Mouse (Mus musculus): ENCODE measurements around the gene Lnx2.

Lnx2 gene

DNA sequence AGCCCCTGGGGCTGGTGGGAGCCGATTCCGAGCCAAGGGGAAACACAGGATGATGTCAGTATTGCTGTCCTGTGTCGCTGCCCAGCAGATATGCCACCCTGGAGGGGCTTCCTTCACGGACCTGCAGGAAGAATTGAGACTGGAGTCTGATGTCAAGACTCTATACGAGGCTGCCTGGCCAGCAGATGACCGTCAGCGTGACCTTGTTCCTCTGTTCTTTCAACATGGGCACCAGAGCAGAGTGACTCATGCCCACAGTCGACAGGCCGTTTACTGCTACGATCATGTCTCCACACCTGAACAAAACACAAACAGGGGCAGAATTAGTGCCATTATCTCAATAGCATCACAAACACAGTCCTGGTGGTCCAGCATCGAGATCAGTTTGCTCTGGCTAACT, 57.6 kb downstream of the Lnx2 start:
- DNase-seq (ENCODE audit: low spot score), result no peak

DNA sequence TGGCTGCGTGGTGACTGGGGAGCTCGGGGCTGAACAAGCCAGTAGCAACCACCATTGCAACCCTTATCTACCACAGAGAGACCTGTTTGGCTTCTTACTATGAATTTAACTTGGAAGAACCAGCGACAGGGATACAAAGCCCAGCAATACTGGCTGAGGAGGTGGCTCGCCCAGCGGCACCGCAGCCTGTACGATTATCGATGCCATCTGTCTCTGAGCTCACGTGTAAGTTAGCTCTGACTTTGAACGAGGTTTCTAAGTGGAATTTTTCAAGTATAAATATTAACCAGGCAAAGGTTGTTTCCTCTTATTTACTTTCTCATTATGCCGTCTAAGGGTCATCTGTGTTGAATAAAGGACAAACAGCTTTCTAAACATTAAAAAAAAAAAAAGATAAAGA, 58.9 kb downstream of the Lnx2 start:
- no peak for DNase-seq (ENCODE audit: low spot score)

DNA sequence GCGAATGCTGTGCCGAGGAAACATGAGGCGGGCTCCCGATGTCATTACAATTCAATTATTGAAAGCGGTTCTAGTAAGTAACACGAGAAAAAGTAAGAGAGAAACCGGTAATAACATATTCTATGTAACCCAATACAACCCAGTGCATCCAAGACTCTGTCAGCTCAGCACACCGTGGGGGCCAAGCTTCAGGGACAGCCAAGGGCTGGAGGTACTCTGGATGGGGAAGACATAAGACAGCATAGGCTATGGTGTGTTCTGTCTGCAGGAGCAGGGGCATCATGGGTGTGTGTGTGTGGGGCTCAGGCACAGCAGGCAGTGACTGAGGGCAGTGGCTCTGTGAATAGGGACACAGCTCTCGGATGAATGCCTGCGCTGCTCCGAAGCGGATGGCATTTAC, 59.8 kb downstream of the Lnx2 start:
- no peak for DNase-seq (ENCODE audit: low spot score)

DNA sequence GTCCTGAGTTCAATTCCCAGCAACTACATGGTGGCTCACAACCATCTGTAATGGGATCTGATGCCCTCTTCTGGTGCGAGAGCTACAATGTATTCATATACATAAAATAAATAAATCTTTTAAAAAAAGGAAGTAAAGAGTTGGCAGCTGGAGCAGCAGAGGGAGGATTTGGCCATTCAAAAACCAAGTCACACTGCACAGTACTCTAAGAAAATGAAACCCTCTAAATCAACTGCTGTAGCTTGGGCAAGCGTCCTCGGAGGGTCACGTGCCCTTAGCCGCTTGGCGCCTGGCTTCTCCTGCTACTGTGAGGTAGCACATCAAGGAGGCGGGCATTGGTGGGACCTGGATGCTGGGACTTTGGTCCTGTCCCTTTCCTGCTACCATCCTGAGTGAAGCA, 61.2 kb downstream of the Lnx2 start:
- DNase-seq (ENCODE audit: low spot score), result no peak

DNA sequence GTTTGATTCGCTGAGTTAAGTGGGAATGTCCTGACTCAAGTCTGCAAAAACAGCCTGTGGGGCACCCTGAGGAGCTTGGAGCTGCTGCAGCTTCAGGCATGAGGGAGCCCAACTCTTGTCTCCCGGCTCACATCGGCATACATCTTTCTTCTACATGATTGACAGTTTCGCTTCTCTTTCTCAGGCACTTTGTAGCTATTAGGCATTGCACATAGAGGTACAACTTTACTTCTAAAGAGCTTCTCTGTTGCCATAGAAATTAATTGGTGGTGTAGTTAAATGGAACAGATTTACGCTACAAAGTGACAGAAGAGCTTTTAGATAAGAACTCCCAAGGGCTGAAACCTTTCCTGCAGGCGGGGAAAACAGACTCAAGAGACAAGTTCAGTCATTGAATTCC, 62.5 kb downstream of the Lnx2 start:
- DNase-seq (ENCODE audit: low spot score), result no peak

DNA sequence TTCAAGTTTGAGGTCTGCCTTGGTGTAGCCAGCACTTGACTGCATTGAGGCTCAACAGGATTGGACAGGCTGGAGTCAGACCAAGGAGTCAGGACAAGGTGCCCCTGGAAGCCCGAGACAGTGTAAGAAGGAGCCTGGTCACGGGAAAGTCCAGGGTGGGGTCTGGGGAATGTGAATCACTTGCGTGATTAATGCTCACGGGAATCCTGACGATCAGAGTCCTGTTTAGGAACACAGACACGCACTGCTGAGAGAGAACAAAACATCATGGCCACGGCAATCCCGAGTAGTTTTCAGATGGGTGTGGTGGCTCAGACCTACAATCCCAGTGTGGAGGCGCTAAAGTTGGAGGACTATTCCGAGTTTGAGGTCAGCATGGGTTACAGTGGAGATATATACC, 65.1 kb downstream of the Lnx2 start:
- DNase-seq (ENCODE audit: low spot score), result no peak

DNA sequence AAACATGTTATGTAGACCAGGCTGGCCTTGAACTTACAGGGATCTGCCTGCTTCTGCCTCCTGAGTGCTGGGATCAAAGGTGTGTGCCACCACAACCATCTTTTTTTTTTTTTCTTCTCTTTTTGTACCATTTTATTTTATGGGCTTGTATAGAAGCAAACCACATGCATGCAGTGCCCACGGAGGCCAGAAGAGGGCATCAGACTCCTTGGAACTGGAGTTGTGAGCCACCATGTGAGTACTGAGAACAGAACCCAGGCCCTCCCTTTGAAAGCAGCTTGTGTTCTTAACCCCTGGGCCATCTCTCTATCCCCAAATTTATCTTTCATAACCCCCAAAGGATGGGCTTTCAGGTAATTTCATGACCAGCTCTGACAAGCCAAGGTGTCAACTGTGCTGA, 73.1 kb downstream of the Lnx2 start:
- DNase-seq (ENCODE audit: low spot score), result no peak

DNA sequence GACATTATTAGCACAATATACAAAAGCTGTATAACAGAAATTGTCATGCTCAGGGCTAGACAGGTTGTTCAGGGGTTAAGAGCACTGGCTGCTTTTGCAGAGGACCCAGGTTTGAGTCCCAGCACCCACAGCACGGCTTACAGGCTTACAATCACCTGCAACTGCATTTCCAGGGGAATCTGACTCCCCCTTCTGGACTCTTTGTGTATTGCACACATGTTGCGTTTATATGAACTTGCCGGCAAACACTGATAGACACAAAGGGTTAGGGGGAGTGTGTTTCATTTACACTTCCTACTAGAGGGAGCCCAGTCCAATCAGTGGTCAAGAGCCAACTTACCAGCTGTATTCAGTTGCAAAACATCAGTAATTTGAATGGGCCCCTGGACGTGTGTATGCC, 75.1 kb downstream of the Lnx2 start:
- no peak for DNase-seq (ENCODE audit: low spot score)

DNA sequence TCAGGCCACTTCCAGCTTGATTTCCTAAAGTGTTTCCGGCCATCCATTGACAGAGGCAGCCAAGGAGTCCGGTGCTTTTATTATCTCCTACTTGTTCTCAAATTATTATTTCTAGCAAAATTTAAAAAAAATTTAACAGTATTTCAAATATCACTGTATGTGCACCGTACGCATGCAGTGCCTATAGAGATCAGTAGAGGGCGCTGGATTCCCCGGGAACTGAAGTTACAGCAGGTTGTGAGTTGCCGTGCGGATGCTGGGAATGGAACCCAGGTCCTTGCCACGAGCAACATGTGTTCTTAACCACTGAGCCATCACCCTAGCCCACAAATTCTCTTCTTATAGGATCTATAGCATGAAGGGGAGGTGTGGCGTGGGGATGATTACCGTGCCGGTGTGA, 77.6 kb downstream of the Lnx2 start:
- no peak for DNase-seq (ENCODE audit: low spot score)

DNA sequence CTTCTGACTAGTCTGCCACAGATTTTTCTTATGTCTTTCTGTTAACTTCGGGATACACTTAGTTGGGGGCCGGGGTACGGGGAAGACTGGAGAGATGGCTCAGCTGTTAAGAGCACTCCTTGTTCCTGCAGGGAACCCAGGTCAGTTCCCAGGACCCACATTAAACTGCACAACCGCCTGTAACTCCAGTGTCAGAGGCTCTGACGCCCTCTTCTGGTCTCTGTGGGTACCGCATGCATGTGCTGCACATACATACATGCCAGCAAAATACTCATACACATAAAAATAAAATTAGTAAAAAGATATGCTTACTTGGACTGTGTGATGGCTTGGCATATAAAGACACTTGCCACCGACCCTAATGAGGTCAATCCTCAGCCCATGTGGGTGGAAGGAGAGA, 79.6 kb downstream of the Lnx2 start:
- DNase-seq (ENCODE audit: low spot score), result no peak

DNA sequence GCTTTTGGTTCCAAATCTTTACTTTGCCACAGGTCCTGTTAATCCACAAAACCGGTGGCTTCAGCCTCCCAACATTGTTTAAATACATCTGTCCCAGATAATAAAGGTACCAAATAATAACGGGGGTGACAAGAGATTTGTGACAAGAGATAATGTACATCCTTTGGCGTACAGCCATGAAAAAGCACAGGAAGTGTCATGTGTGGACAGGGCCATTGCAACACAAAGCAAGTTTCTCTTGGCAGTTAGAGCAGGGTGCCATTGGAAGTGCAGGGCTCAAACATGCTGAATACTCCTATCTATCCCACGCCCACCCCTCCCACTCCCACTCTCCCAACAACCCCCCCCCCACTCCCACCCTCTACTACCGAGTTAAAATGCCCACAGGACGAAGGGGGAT, 81.4 kb downstream of the Lnx2 start:
- no peak for DNase-seq (ENCODE audit: low spot score)

DNA sequence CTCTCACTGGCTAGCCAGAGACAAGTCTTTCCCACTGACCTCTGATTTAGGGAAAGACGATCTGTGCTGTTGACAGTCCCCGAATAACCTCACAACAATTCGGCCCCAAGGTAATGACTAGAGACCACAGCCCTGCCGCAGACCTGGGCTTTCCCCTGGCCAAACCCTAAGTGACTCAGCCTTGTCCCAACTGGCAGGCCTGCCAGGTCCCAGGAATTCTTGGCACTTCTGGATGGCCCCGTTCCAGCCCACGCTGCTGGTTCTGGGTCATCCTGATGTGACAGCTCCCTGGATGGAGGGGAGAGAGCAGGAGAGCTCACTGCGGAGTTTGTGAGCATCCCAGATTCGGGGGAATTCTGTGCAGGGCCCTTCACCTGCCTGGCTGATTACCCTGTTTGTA, 82.9 kb downstream of the Lnx2 start:
- DNase-seq (ENCODE audit: low spot score), result no peak

DNA sequence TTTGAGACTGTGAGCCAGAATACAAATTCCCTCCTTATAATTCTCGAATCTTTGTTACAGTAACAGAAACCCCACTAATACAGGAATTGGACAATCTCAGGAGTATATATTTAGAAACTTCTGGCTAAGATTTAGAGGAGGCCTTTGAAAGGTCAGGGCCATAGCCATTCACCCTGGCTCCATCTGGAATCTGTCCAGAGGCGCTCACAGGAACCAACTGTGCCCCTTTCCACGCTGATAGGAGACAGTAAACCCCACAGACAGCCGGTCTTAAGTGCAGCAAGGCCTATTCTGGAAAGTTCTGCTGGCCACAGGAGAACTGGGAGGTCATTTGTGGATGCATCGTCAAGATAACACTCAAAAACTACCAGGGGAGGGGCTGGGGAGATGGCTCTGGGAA, 87.3 kb downstream of the Lnx2 start:
- DNase-seq (ENCODE audit: low spot score), result no peak

DNA sequence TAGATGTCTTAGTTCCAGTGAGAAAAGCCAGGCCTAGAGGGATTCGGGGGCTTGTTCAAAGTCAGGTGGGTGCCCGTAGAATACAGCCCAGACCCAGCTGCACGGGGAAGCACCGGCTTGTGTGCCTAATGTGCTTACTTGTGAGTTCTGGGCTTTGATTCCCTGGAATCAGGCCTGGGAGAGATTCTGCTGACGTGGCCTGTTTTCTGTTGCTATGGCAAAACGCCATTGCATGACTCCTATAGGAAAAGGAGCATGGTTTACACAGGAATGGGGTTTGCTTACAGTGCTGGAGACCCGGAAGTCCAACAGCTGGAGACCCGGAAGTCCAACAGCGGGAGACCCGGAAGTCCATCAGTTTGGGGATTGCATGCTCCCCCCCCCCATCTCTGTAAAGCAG, 88.8 kb downstream of the Lnx2 start:
- no peak for DNase-seq (ENCODE audit: low spot score)

DNA sequence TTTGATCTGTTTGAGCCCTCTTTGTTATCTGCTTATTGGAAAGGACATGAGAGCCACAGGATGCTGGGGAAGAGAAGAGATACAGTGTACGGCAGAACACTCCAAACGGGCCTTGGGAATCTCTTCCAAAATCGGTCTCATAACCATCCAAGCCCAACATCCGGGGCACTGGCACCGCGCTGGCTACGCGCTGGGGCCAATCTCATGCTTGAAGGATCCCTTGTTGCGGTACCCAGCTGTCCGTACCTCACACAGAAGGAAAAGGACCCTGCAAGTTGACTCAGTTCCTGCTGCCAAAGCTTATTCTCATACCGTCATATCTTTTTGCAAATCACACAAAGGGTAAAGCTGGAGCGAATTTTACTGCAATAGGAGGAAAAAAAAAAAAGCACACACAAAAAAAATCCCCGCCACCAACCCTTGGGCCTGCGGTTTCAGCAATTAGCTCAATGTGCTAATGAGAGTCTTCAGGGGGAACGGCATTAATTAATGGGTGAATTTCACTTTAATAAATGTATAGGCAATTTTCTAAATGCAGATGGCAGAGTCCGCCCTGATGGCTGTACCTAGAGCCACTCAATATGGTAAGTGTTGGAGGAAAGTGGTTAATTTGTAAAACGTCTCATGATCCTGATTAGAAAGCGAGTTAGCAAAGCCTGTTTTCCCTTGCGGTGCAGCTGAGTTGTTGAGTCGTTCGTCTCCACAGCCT, 90.5 kb downstream of the Lnx2 start:
- no peak for DNase-seq (ENCODE audit: low spot score)

DNA sequence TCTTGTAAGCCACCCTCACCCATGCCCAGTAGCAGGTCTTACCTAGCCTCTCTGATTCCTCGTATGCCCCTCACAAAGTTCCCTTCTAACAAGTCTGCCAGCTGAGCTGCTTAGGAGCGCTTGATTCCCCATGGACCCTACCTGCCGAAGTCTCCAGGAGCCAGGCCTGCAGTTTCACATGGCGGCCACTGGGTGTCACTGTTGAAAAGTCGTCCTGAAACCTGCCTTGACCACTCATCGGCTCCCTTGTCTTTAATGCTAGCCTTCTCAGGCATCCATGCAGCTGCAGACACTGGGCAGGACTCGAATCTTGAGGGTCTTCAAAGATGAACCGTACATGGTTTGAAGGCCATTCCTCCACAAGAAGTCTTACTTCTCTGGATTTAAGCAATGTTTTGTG, 93.2 kb downstream of the Lnx2 start:
- peak; percentile 27 for DNase-seq (ENCODE audit: low spot score)

DNA sequence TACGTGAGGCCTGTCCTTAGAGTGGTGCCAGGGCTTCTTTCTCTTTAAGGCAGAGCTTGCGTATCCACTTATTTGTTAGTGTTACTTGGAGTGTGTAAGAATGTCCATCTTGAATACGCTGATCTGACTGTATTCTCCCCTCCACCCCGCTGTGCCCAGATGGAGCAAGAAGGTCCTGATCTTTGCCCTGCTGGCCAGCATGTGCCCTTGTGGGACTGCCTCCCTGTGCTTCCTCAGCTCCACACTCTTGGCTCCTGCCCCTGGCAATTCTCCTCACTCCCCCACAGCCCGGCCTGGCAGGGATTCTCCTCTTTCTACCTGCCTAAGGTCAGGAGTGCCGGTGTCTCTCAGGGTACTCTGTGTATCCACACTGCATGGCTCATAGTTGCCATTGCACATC, 95.0 kb downstream of the Lnx2 start:
- DNase-seq (ENCODE audit: low spot score), result no peak

DNA sequence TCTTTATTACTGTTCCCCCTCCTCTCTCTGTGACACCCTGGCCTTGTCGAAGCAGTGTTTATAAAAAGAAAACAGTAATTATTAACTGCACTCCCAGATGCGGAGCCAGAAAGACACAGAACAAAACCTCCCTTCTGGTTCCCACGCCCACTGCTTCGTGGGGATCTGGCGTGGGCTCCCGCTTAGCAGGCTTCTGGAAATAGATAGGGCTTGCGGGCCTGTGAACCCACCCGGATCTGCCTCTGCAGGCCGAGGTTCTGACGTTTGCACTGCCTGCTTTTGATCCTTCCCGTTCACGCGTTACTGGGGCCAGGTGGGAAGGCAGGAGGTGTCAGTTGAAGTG, 101.6 kb downstream of the Lnx2 start:
- no peak for DNase-seq (ENCODE audit: low spot score)

DNA sequence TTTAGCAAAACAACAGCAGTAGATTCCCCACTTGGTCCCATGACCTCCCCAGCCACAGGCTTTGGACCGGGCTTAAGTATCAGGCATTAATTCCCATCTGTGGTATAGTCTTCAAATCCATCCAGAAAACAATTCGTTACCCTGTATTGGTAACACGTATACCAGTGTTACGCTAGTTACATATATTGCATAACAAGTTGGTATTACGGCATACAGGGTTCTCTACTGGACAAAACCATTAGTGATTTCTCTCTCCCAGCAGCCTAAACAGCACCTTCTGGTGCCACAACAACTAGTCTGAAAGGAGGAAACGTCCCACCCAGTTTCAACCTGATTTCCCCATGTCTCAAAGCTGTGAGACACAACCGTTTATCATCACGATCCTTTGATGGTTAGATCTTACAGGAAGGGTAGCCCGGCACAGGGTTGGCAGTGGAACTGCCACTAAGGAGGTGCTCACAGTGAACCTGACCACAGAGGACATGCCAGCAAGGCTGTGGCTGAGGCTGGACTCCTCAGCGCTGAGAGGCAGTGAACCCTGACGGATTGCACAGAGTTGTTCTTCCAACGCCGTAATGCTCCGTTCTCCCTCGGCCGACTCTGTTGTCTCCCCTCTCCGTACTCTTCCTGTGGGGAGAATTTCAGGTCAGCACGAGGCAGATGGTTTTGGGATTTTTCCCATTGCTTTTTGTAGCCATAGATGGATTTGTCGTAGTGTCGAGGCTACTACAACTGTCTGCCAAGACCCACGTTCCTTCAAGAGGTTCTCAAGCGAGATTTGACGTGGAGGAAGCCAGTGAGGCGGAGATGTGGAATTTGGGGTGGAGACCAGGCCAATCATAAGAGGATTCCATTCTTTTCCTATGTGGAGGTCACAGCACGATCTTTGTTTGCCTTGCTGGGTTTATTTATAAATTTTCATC, 102.3 kb downstream of the Lnx2 start:
- DNase-seq (ENCODE audit: low spot score), result peak; percentile 53

DNA sequence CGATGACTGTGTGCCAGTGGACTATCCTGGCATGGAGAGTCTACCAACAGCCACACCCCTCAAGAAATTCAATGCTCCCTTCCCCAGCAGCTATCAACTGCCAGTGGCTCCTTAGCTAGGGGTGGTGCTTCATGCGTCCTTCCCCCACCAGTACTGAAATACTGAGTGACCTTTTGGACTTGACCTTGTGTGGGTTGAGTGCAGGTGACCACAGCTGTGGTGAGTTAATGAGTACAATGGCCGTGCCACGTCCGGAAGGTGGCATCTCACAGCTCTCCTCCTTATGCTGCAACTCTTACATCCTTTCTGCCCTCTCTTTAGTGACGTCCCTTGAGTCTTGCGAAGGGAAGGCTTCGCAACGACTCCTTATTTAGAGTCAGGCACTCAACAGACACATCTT, 103.0 kb downstream of the Lnx2 start:
- no peak for DNase-seq (ENCODE audit: low spot score)

DNA sequence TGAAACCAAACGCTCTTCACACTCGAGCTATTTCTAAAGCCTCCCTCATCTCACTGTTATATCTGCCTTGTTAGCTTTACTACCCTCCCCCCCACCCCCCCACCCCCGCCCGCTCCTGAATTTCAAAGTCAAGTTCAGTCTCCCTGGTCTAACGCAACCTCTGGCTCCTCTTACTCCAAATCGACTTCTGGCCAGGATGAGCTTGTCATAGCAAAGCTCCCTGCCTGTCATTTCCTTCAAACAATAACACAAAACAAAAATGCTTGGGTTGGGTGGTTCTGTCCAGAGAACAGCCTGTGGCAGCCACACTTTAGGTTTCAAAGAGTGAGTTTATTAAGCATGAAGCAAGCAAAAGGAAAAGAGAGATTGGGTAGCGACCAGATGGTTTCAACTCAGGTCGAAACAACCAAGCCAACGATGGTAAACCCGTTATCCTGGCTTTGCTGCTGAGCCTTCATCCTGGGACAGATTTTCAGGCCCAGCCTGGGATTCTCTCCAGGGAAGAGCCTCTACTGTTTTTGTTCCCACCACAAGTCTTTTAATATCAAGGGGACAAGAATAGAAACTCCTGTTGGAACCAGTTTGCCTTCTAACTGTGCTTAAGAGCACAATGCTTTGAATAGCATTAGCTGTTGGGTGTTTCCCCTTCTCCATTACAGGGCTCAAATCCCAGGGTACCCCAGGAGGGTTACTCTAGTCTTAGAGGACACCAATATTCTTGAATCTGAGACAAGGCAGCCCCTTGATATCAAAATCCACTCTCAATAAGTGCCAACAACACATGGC, 104.4 kb downstream of the Lnx2 start:
- no peak for DNase-seq (ENCODE audit: low spot score)

DNA sequence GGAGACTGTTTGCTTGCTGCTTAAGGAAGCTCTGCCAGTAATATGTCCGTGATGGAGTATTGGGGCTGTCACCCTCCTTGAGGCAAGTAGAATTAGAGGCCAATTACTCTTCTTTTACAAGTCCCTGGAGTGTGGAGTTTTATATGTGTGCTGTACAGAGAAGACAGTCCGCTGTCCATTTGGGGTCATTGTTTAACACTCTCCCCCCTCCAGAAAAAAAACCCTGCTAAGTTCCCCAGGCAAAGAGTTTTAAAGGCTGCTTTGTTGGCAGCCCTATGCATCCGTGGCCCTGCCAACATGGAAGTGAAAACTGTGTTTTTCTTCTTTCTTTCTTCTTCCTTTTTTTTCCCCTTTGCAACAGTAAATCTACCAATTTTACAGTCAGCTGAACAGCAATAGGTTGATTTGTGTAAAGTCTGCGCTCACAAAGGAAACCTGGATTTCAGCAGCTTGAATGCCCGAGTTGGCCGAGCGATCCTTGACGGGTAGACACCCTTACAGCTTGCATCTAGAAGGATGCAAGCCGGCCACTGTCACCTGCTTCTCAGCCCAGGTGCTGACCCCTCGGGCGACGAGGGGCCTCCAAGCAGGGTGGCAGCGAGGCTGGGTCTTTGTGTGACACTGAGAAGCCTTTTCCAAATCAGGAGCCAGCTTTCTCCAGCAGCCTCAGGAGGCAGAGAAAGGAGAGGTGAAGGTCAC, 107.5 kb downstream of the Lnx2 start:
- no peak for DNase-seq (ENCODE audit: low spot score)

Data from T-cell, adult 2 months (primary cell).